Mouse (Mus musculus) lung, adult 2 months (tissue): ENCODE data around the gene Arhgap15. TPM values are rescaled to one million over a fixed set of nuclear protein-coding genes. Genes with fewer than 3 reads are reported as not detected.

Experiments used
- DNase-seq: peaks from one replicate; pipeline ENCODE4 v3.0.0; 2022
- H3K4me1 ChIP-seq: fragments of 200-500 bp; 2 replicates; pipeline ENCODE4 v1.6.1; 2011; ENCODE audit warnings: low read length; ENCODE audit not compliant: control insufficient read depth, insufficient read depth
- H3K4me3 ChIP-seq: fragments of 200-500 bp; replicated peaks from 2 replicates; pipeline ENCODE3; 2011; ENCODE audit warnings: low read depth, mild to moderate bottlenecking, control low read depth, low read length; ENCODE audit errors: extremely low read depth
- CTCF ChIP-seq: fragments of 200-500 bp; IDR thresholded peaks from 2 replicates; pipeline ENCODE4 v1.5.1; 2011; ENCODE audit warnings: mild to moderate bottlenecking, low read length, control low read depth; ENCODE audit not compliant: insufficient read depth
- POLR2A ChIP-seq: fragments of 200-500 bp; IDR thresholded peaks from 2 replicates; pipeline ENCODE4 v1.6.1; 2011; ENCODE audit warnings: low read depth, mild to moderate bottlenecking, control low read depth, low read length, borderline replicate concordance; ENCODE audit errors: extremely low read depth
- WGBS: fragments of 180-500 bp; shearing (Covaris S2); methylation state at CpG from one replicate; pipeline ENCODE4 v1.1.7; 2018; 5-methylcytosine and 5-hydroxymethylcytosine counted together
- polyA plus RNA-seq: library from polyadenylated mRNA; depleted of rRNA; stranded (reverse); fragments of >200 nt; gene quantifications from 2 replicates; pipeline ENCODE4 v1.2.3, GENCODE M21; 2012

The Arhgap15 gene
- polyA plus RNA-seq, 1 experiment: 1.8 TPM

DNA sequence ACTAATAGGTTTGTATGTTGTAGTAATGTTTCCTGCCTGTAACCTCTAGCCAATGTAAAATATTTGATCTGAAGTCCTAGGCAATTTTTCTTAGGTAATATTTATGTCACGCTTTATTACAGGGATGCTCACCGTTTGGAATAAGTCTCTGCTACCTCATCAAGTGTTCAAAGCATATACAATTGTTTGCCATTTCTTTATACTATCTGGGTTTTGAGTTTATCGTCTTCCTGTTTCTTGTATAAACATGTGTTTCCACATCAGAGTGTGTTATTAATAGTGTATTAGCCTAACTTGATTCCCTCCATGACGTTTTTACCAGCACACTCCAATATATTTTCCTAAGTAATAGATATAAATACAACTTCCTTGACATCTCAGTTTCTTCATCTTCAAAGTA lies 391.8 kb downstream of the Arhgap15 start:
- TF ChIP-seq POLR2A (no peak), CTCF (no peak)
- DNase-seq: no peak
- Histone ChIP-seq H3K4me3 (no peak overlapping the region), H3K4me1 (no peaks in the 10 kb centered on the region)
- 46% methylated on average over 4 of the region's 4 CpGs for WGBS

DNA sequence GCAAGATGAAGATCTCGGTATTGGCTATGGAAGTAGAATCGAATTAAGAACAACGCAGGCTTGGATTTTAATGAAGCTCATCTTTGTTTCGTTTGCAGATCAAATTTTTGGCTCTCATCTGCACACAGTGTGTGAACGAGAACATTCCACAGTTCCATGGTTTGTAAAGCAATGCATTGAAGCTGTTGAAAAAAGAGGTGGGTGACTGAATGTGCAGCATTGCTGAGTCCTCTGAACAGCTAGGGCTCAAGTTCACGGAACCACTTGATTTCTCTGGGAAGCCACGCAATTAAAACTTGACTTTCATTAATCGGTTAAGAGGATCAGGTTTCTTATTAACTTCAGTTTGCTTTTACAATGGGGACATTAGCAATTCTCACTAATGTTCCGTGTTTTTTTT lies 393.5 kb downstream of the Arhgap15 start:
- WGBS: 73% methylated on average over 9 of the region's 9 CpGs
- Histone ChIP-seq H3K4me1 (no peaks in the 10 kb centered on the region; the same call in 1 of the 2 replicates), H3K4me3 (no peak overlapping the region)
- TF ChIP-seq CTCF: no peak
- TF ChIP-seq POLR2A: no peak
- DNase-seq: no peak

DNA sequence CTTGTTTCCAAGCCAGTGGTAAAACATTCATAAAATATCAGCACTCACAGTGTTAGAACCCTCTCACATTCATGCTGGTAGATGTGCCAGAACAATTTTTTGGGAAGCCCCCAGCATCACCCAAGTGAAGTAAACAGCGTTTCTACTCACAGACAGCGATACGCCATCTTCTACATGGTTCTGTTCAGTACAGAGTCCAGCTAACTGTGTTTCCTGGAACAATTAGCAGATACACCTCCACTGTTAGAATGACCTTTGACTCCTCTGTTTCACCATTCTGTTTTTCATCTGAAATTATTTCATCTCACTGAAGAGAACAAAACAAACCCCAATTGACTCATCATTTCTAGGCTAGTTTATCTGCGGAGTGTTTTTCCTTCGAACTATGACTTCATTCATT lies 394.0 kb downstream of the Arhgap15 start:
- Histone ChIP-seq H3K4me1 (no peaks in the 10 kb centered on the region; the same call in 1 of the 2 replicates), H3K4me3 (no peak overlapping the region)
- no peak for TF ChIP-seq POLR2A
- WGBS: 84% methylated on average over 5 of the region's 5 CpGs
- DNase-seq: no peak

DNA sequence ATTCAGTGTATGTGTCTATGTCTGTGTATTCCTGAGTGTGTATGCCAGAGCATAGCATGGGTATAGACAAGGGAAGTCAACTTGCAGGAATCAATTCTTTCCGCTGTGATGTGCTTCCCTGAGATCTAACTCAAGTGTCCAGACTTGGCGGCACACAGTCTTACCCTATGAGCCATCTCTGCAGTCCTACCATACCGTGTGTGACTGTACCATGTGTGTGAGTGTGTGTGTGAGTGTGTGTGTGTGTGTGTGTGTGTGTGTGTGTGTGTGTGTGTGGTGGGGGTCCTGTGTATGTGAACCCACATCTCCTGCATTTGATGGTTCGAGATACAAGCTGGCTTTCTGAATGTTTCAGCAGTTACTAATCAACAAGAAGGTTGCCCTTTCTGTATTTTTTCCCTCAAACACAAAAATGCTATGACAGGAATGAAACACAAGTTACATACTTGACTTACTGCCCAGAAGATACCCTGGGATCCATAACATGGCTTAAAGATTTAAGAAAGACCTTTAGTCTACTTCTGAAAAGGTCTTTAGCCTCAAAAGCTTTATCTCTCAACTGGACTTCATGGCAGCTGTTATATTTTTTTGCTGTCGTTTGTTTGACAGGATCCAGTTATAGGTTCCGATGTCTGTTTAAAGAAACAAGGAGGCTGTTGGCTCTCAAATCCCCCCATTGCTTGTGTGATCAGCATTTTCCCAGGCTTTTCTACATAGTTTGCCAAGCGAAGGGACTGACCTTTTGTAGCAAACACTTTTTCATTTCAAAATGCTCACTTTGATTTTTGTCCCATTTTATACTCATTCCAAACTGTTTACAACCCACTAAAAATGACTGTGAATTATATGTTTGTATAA lies 397.7 kb downstream of the Arhgap15 start:
- no peak for TF ChIP-seq CTCF
- no peak for TF ChIP-seq POLR2A
- no peak overlapping the region for H3K4me3 ChIP-seq
- H3K4me1 ChIP-seq: no peaks in the 10 kb centered on the region; the same call in 1 of the 2 replicates
- WGBS: 67% methylated on average over 7 of the region's 7 CpGs
- DNase-seq: no peak

GRCm38 (mm10) chr2:44147486-44147885 lies 398.9 kb downstream of the Arhgap15 start:
- Histone ChIP-seq H3K4me3 (no peak overlapping the region), H3K4me1 (no peaks in the 10 kb centered on the region; the same call in 1 of the 2 replicates)
- 53% methylated on average over 5 of the region's 5 CpGs for WGBS
- no peak for TF ChIP-seq POLR2A
- no peak for TF ChIP-seq CTCF
- no peak for DNase-seq

GRCm38 (mm10) chr2:44147971-44148370 lies 399.3 kb downstream of the Arhgap15 start:
- 34% methylated on average over 7 of the region's 7 CpGs for WGBS
- H3K4me1 ChIP-seq: no peaks in the 10 kb centered on the region; the same call in 1 of the 2 replicates
- no peak for DNase-seq
- no peak overlapping the region for H3K4me3 ChIP-seq
- TF ChIP-seq POLR2A (no peak), CTCF (no peak)

DNA sequence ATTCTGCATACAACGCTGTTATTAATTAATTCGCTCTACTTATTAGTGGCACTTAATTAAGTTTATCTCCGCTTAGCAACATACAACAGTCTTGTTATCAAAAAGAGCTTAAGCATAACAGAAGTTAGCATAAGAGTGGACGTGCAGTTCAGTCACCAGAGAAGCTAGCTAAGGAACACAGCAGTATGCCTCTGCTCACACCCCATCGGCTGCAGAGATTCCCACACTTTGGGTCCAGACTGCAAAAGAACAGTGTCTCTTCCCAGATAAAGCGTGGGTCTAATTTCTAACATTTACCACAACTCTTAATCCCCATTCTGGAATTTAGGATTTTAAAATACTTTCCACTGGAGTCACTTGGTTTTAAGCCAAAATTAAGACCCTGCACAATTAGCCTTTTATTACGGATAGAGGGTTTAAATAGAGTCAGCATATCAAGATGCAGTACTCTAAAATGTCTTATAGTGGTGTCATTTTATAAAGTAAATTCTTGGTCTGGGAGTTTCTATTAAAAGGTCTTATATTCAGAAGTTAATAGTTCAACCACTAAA lies 400.0 kb downstream of the Arhgap15 start:
- TF ChIP-seq POLR2A (no peak), CTCF (no peak)
- WGBS: 51% methylated on average over 7 of the region's 7 CpGs
- no peak for DNase-seq
- Histone ChIP-seq H3K4me3 (no peak overlapping the region), H3K4me1 (no peaks in the 10 kb centered on the region; the same call in 1 of the 2 replicates)

DNA sequence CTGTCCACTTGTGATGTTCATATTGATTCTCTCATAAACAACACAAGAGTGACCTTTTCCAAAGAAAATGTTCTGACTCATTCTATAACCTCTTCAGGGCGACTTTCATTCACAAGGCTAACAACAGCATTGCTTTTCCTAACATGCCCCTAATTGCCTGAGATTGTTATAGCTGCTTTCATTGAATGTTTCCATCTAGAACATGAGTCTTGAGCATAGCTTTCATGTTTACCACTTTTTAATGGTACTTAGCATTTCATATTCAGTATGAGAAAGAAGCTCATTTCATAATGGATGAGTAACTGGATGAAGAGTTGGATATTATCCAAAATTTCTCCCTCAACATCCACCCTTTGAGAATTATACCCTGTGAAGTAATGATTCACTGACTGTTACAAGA lies 403.7 kb downstream of the Arhgap15 start:
- 73% methylated on average over 1 of the region's 1 CpGs for WGBS

GRCm38 (mm10) chr2:44160358-44160757 lies 411.7 kb downstream of the Arhgap15 start:
- TF ChIP-seq CTCF (no peak), POLR2A (no peak)
- no peaks in the 10 kb centered on the region for H3K4me1 ChIP-seq

More for the DNA sequence above, 403.7 kb downstream of the Arhgap15 start:
- H3K4me3 ChIP-seq: no peak overlapping the region
- TF ChIP-seq CTCF (no peak), POLR2A (no peak)
- no peaks in the 10 kb centered on the region for H3K4me1 ChIP-seq
- DNase-seq: no peak

DNA sequence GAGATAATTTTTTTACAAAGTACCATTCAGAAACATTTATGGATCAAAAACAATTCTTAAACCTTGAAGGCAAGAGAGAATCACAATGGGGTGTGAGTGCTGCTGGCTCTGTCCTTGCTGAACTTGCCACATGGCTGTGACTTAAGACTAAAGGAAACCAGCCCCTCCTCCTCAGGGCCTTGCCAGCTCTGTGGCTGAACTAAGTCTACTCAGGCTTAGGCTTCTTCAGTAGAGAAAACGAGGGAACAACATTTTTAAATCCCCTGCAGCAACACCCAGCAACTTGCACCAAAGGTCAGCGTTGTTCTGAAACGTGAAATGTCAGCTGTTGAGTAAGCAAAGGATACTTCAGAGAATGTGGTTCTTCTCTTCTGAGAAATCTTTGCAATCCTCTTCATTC lies 417.2 kb downstream of the Arhgap15 start:
- TF ChIP-seq CTCF: no peak
- no peak for TF ChIP-seq POLR2A
- 34% methylated on average over 3 of the region's 3 CpGs for WGBS
- Histone ChIP-seq H3K4me3 (no peak overlapping the region), H3K4me1 (no peaks in the 10 kb centered on the region)
- no peak for DNase-seq

More at GRCm38 (mm10) chr2:44160358-44160757, 411.7 kb downstream of the Arhgap15 start:
- no peak for DNase-seq
- no peak overlapping the region for H3K4me3 ChIP-seq
- WGBS: 60% methylated on average over 4 of the region's 4 CpGs
